Mouse (Mus musculus) thymus, adult 2 months (tissue): ENCODE measurements at regions not wholly inside any gene's neighbourhood (a gene's known extent, or its start where the extent isn't known, plus 50 kb on each side); places are given as distances from the start of the nearest gene placed in this dataset.

ENCODE experiments used
- DNase-seq: peaks from one replicate; pipeline ENCODE4 v3.0.0; 2021
- H3K27ac ChIP-seq: fragments of 200-500 bp; 2 replicates; pipeline ENCODE4 v1.5.1; 2012; ENCODE audit warnings: low read length, control low read depth; ENCODE audit not compliant: control insufficient read depth, insufficient read depth
- H3K27me3 ChIP-seq: fragments of 200-500 bp; 2 replicates; pipeline ENCODE4 v1.6.1; 2012; ENCODE audit warnings: mild to moderate bottlenecking, low read length, moderate library complexity, mixed read lengths; ENCODE audit not compliant: control insufficient read depth, insufficient read depth
- H3K36me3 ChIP-seq: fragments of 200-500 bp; 2 replicates; pipeline ENCODE4 v1.6.1; 2012; ENCODE audit warnings: mild to moderate bottlenecking, low read length, moderate library complexity; ENCODE audit not compliant: control insufficient read depth, insufficient read depth
- H3K4me1 ChIP-seq: fragments of 200-500 bp; replicated peaks from 2 replicates; pipeline ENCODE4 v1.6.1; 2012; ENCODE audit warnings: low read length; ENCODE audit not compliant: control insufficient read depth, insufficient read depth
- H3K4me3 ChIP-seq: fragments of 200-500 bp; 2 replicates; pipeline ENCODE4 v1.5.1; 2012; ENCODE audit warnings: mild to moderate bottlenecking, low read length, control low read depth, moderate library complexity; ENCODE audit not compliant: control insufficient read depth, insufficient read depth
- CTCF ChIP-seq: fragments of 200-500 bp; IDR thresholded peaks from 2 replicates; pipeline ENCODE4 v1.5.1; 2012; ENCODE audit warnings: mild to moderate bottlenecking, control low read depth, low read length, moderate library complexity, borderline replicate concordance; ENCODE audit not compliant: control insufficient read depth, poor library complexity, insufficient read depth; ENCODE audit errors: extremely low read depth
- POLR2A ChIP-seq: fragments of 200-500 bp; IDR thresholded peaks from 2 replicates; pipeline ENCODE4 v1.6.1; 2012; ENCODE audit warnings: mild to moderate bottlenecking, low read length, control low read depth, moderate library complexity; ENCODE audit not compliant: control insufficient read depth, poor library complexity, insufficient read depth; ENCODE audit errors: extremely low read depth
- WGBS: fragments of 180-500 bp; shearing (Covaris S2); methylation state at CpG from one replicate; pipeline ENCODE4 v1.1.7; 2018; 5-methylcytosine and 5-hydroxymethylcytosine counted together

DNA sequence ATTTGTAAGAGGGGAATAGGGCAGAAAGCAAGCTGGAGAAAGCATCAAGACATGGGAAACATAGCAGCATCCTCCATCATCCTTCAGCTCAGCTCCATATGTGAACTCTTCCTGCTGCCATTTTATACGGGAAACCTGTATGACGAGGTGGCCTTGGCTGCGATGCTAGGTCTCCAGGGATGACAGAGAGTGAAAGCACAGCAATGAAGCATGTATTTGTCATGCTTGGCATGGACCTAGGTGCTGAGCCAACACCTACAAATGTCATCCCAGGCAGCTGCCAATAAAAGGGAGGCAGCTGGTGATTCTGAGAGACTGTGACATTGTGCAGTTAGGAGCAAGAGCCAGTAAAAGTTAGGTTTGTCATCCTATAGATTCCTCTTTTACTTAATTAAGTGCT, 51.0 kb upstream of the Akirin2 start:
- 97% methylated on average over 3 of the region's 3 CpGs for WGBS

More for the DNA sequence above, 51.0 kb upstream of the Akirin2 start:
- TF ChIP-seq CTCF (no peak), POLR2A (no peak)
- Histone ChIP-seq H3K36me3 (no peaks in the 10 kb centered on the region), H3K27me3 (no peaks in the 10 kb centered on the region), H3K4me1 (no peaks in the 10 kb centered on the region), H3K4me3 (no peak overlapping the region), H3K27ac (no peak overlapping the region)
- DNase-seq, result no peak
